Mouse (Mus musculus) right cerebral cortex, postnatal 4 days (tissue): ENCODE measurements around the gene Mfrp.

ENCODE experiments used
- DNase-seq: peaks from one replicate; pipeline ENCODE4 v3.0.0-alpha.2; 2022

Gene Mfrp

DNA sequence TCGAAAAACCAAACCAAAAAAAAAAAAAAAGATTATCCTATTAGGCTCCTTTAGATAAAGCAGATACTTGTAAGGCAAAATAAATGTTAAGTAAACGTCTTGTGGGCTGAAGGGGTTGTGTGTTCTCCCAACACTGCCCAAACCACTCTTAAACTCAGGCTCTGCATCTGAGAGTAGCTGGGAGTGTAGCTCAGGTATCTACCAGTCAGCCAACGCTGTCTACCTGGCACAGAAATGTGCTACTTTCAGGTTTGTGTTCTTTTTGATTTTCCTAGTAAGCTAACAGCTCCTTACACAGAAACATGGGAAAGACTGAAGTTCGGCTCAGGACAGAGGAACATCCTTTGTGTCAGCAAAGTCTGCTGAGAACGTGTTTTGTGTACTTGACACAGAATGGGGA, 30.7 kb downstream of the Mfrp start:
- DNase-seq = no peak

GRCm38 (mm10) chr9:44133287-44133686, 31.8 kb downstream of the Mfrp start:
- no peak for DNase-seq

DNA sequence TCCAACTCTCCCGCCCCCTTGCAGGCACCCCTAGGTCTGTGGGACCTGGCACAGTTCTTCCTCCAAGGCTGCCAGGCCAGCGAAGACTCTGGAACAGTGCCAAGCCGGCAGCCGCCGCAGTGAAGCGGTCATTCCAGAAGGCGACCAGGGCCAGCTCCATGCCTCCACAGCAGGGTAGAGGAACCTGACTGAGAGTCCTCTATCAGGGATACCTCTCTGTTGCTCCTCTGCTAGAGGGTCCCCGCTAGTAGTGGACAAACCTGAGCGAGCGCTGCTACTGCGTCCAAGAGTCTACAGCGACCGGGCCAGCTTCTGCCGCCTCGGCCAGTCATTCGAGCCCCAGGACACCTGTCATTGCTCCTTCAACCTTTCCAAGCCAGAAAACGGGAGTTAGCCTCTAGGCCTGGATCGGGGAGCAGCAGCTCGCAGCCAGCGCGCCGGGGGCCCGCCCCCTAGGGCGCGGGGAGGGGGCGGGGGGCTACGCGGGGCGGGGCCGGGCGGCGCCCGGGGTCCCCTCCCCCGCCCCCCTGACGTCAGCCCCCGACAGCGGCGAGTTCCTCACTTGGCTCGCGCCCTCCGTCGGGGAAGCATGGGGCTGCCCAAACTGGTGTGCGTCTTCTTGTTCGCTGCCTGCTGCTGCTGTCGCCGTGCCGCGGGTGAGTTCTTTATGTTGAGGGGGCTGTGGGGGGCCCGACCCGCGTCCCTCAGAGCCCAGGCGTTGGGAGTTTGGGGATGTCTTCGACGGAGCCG, 32.7 kb downstream of the Mfrp start, which contains the start of gene Mcam:
Gene Mcam, plus strand, starts transcription at position 369 of the 750 bp plus-strand sequence.
- DNase-seq = peak; percentile 68

- DNase-seq = peak; percentile 47
These were observed 33.6 kb downstream of the Mfrp start for GRCm38 (mm10) chr9:44134851-44135730.

DNA sequence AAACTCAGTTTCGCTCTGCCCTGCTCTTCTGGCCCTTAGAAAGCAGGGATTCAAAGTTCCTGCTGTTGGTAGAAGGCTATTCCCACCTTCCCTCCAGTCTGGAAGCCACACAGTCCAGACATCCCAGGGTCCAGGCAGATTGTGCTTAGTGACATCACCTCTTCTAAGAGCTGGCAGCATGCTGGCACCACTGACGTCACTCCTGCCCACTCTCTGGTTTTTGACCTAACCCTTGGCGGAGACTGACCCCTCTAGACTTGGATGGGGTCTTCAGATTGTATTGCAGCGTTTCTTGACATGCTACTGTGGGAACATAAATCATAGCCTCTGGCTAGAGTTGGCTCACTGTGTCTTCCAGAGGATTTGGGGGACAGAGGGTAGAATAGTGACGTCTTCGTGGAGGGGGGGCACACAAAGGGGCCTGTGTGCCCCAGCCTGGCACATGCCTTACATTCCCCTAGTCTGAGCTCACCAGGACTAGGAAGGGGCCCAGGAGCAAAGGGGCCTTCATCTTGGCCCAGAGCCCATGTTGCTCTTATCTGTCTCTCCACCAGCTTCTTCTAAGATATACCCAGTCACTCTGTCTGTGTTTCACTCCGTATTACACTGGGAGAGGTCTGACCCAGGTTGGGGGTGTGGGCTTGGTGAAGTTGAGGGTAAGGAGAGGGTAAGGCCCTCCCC, 34.3 kb downstream of the Mfrp start:
- DNase-seq = no peak

- DNase-seq = no peak
These were observed 36.3 kb downstream of the Mfrp start for GRCm38 (mm10) chr9:44137846-44138245.

DNA sequence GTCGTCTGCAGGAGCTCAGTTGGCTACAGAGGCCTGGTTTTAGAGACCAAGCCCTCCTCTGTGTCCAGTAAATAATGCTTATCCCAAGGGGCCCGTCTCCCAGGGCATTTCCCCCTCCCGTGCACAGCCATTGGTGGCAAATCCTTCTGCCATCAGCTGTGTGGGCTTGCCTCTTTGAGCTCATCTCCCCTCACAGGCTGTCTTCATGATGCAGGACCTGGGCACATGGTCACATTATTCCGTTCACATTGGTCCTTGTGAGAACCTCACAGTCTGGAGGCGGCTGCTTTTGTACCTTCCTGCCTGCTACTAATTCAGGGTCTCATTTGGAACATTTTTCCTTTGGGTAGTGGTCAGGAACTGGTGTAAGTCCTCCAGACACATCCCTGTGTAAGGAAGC, 40.4 kb downstream of the Mfrp start:
- no peak for DNase-seq

DNA sequence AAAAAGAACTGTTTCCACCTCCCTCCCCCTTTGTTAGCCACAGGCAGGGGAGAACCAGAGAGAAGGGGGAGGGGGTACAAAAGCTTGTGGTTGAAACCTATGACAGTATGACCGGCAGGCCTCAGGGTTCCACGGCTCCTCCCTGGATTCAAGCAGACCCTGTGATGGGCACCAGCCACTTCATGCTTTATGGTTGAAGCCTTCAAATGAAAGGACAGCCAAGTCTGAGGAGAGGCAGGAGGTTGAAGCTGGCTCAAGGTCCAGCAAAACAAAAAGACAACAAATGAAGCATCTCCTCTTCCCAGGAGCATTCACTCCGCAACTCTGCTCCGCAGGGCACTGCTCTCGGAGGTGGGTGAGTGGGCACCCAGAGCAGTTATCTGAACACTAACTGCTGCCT, 41.9 kb downstream of the Mfrp start:
- DNase-seq = no peak

DNA sequence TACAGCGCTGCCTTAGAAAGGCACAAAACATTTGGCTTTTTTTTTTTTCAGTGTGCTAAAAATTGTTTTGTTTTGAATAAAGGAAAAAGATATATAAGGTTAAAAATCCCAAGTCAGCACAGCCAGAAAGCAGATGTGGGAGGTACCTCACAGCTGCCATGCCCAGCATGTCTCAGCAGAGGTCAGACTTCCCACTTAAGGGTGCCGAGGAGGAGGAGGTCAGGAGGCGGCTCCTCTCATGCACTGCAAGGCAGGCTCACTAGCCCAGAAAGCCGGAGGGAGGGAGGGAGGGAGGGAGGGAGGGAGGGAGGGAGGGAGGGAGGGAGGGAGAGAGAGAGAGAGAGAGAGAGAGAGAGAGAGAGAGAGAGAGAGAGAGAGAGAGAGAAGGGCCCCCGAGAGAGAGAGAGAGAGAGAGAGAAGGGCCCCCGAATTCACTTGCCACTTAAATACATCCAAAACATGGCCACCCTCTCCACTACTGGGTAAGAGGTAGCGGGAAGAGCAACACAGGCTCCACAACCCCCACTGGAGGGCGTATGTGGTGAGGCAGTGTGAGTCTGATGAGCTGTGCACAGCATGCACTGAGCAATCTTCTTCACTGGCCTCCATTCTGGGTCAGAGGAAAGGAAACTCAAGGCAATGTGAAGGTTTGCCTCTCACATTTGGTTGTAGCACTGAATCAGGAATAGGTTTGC, 42.6 kb downstream of the Mfrp start:
- DNase-seq = no peak

GRCm38 (mm10) chr9:44144718-44145060, 43.2 kb downstream of the Mfrp start:
- no peak for DNase-seq

GRCm38 (mm10) chr9:44147290-44147689, 45.8 kb downstream of the Mfrp start:
- DNase-seq = no peak
